Mouse (Mus musculus) heart, embryonic 16.5 days (tissue): ENCODE data around the gene Rap1gap. TPM values are rescaled to one million over a fixed set of nuclear protein-coding genes. Genes with fewer than 3 reads are reported as not detected.

Experiments
- ATAC-seq: fragments of 200-750 bp; cut with Nextera tagmentation; replicated peaks from 2 replicates; pipeline ENCODE4 v1.8.0; 2017; ENCODE audit warnings: moderate number of reproducible peaks; ENCODE audit not compliant: insufficient read depth, low FRiP score; ENCODE audit errors: extremely low read depth
- H3K27ac ChIP-seq: fragments of 300-500 bp; sonication (generic); 2 replicates; pipeline ENCODE4 v1.5.1; 2014; ENCODE audit warnings: mild to moderate bottlenecking, low read length, control low read depth, moderate library complexity
- H3K27me3 ChIP-seq: fragments of 300-500 bp; sonication (generic); 2 replicates; pipeline ENCODE4 v1.6.1; 2014; ENCODE audit warnings: low read length, mixed read lengths; ENCODE audit not compliant: control insufficient read depth, insufficient read depth
- H3K36me3 ChIP-seq: fragments of 300-500 bp; sonication (generic); 2 replicates; pipeline ENCODE4 v1.6.1; 2014; ENCODE audit not compliant: control insufficient read depth, insufficient read depth
- H3K4me1 ChIP-seq: fragments of 300-500 bp; sonication (generic); 2 replicates; pipeline ENCODE4 v1.6.1; 2014; ENCODE audit warnings: low read length, mixed read lengths; ENCODE audit not compliant: control insufficient read depth, insufficient read depth
- H3K4me2 ChIP-seq: fragments of 300-500 bp; sonication (generic); 2 replicates; pipeline ENCODE4 v1.6.1; 2014; ENCODE audit warnings: low read depth, mild to moderate bottlenecking, control low read depth, low read length
- H3K4me3 ChIP-seq: fragments of 300-500 bp; sonication (generic); 2 replicates; pipeline ENCODE4 v1.5.1; 2014; ENCODE audit warnings: mild to moderate bottlenecking, control low read depth, low read length
- H3K9ac ChIP-seq: fragments of 300-500 bp; sonication (generic); 2 replicates; pipeline ENCODE4 v1.6.1; 2014; ENCODE audit warnings: low read length, control low read depth
- H3K9me3 ChIP-seq: fragments of 300-500 bp; sonication (generic); replicated peaks from 2 replicates; pipeline ENCODE4 v1.6.1; 2016; ENCODE audit warnings: low read length; ENCODE audit not compliant: control insufficient read depth
- WGBS: fragments of 180-500 bp; shearing (Covaris S2); extraction: QIAGEN DNeasy Blood & Tissue Kit; methylation state at CpG from one replicate; pipeline ENCODE4 v1.1.7; 2014; 5-methylcytosine and 5-hydroxymethylcytosine counted together
- polyA plus RNA-seq: library from polyadenylated mRNA; unstranded; fragments of >200 nt; fragmentation: Nextera tagmentation; extraction: Ambion mirVana; gene quantifications from 2 replicates; pipeline ENCODE4 v1.2.1, GENCODE M21; 2015

The Rap1gap gene
- 9.7 and 9.8 TPM in 2 replicates for polyA plus RNA-seq

DNA sequence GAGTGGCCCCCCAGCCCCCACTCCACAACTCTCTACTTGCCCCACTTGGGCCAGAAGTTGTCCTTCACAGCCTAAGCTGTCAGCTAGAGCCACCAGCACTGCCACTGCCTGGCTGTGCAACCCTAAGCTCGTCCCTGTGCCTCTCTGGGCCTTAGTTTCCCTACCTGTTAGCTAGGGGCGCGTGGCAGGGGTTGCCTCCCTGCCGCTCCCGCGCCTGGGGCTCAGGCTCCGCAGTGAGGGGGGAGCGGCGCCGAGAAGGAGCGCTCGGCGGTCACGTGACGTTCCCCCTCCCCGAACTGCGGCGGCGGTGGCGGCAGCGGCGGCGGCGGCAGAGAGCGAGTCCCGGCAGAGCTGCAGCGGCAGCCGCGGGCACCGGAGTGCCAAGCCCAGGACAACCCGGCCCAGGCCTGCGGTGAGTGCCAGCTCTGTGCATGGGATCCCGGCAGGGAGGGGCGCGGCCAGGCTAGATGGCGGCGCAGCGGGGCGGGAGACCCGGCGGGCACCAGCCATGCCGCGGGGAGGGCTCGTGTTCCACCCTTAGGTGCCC is at the start of gene Rap1gap:
Gene Rap1gap, plus strand, starts transcription at position 294 of the 547 bp plus-strand sequence.
- H3K4me3 ChIP-seq: peak within 1 kb of the TSS; percentile 58
- under 1% methylated on average over 42 of the region's 44 CpGs for WGBS
- no peaks in the 10 kb centered on the region for H3K36me3 ChIP-seq
- H3K9me3 ChIP-seq: no peaks in the 10 kb centered on the region
- no peak within 1 kb of the TSS for H3K27ac ChIP-seq
- H3K9ac ChIP-seq: peak within 1 kb of the TSS; percentile 63
- ATAC-seq: peak; percentile 42; the same call in 1 of the 2 replicates
- peak within 1 kb of the TSS; percentile 87 for H3K4me2 ChIP-seq
- H3K4me1 ChIP-seq: peaks cover 15% of the 10 kb centered on the region
- H3K27me3 ChIP-seq: peaks cover 34% of the 10 kb centered on the region

- Histone ChIP-seq H3K36me3 (peaks cover 43% of the 10 kb centered on the region), H3K4me3 (no peak overlapping the region), H3K9ac (no peak overlapping the region), H3K4me2 (no peak overlapping the region), H3K4me1 (no peaks in the 10 kb centered on the region), H3K27ac (no peak overlapping the region), H3K9me3 (no peaks in the 10 kb centered on the region), H3K27me3 (no peaks in the 10 kb centered on the region)
- ATAC-seq: no peak
- WGBS: 81% methylated on average over 8 of the region's 8 CpGs
Observed at GRCm38 (mm10) chr4:137622847-137623246, 41.7 kb upstream of the Rap1gap start.

GRCm38 (mm10) chr4:137627476-137628235 is 36.9 kb upstream of the Rap1gap start:
- ATAC-seq: no peak
- 77% methylated on average over 8 of the region's 8 CpGs for WGBS
- Histone ChIP-seq H3K4me3 (no peak overlapping the region), H3K36me3 (peaks cover 33% of the 10 kb centered on the region), H3K4me2 (no peak overlapping the region), H3K4me1 (no peaks in the 10 kb centered on the region), H3K9ac (no peak overlapping the region), H3K27me3 (no peaks in the 10 kb centered on the region), H3K9me3 (no peaks in the 10 kb centered on the region), H3K27ac (no peak overlapping the region)

- WGBS: 92% methylated on average over 6 of the region's 6 CpGs
- Histone ChIP-seq H3K9me3 (no peaks in the 10 kb centered on the region), H3K36me3 (peaks cover 33% of the 10 kb centered on the region), H3K4me2 (no peak overlapping the region), H3K9ac (no peak overlapping the region), H3K4me1 (no peaks in the 10 kb centered on the region), H3K4me3 (no peak overlapping the region), H3K27ac (no peak overlapping the region), H3K27me3 (no peaks in the 10 kb centered on the region)
- ATAC-seq: no peak
Observed at GRCm38 (mm10) chr4:137628400-137628799, 36.1 kb upstream of the Rap1gap start.

DNA sequence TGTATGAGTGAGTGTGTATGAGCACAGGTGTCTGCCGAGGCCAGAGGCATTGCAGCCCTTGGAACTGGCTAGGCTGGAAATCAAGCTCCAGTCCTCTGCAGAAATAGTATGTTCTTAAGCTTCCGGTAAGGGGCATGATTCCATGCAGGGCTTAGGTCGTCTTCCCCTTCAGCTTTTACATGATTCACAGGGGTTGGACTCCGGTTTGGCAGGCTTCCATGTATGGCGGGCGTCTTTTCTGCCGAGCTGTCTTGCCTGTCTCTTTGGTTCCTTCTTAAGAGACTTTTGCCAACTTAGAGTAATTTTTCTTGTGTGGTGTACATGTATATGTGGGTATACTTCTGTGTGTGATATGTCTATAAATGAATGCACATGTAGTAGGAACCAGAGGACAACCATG is 35.2 kb upstream of the Rap1gap start:
- Histone ChIP-seq H3K4me2 (no peak overlapping the region), H3K27me3 (no peaks in the 10 kb centered on the region), H3K4me1 (no peaks in the 10 kb centered on the region), H3K36me3 (peaks cover 35% of the 10 kb centered on the region), H3K27ac (no peak overlapping the region), H3K4me3 (no peak overlapping the region), H3K9ac (no peak overlapping the region), H3K9me3 (no peaks in the 10 kb centered on the region)
- 54% methylated on average over 7 of the region's 7 CpGs for WGBS
- no peak for ATAC-seq

- Histone ChIP-seq H3K4me3 (no peak overlapping the region), H3K4me2 (no peak overlapping the region), H3K27ac (no peak overlapping the region), H3K9me3 (no peaks in the 10 kb centered on the region), H3K27me3 (no peaks in the 10 kb centered on the region), H3K4me1 (no peaks in the 10 kb centered on the region), H3K9ac (no peak overlapping the region), H3K36me3 (peaks cover 34% of the 10 kb centered on the region)
- no peak for ATAC-seq
- WGBS: 80% methylated on average over 2 of the region's 2 CpGs
Observed at GRCm38 (mm10) chr4:137630153-137630552, 34.4 kb upstream of the Rap1gap start.

- Histone ChIP-seq H3K36me3 (peaks cover 39% of the 10 kb centered on the region), H3K9me3 (no peaks in the 10 kb centered on the region), H3K4me3 (no peak overlapping the region), H3K9ac (no peak overlapping the region), H3K4me1 (no peaks in the 10 kb centered on the region), H3K27ac (peak overlapping the region; percentile 28; the same call in 1 of the 2 replicates), H3K4me2 (no peak overlapping the region), H3K27me3 (no peaks in the 10 kb centered on the region)
- 37% methylated on average over 3 of the region's 3 CpGs for WGBS
- peak; percentile 69 for ATAC-seq
Observed at GRCm38 (mm10) chr4:137631596-137631995, 32.9 kb upstream of the Rap1gap start.

GRCm38 (mm10) chr4:137633394-137633793 is 31.1 kb upstream of the Rap1gap start:
- WGBS: 86% methylated on average over 4 of the region's 4 CpGs
- no peaks in the 10 kb centered on the region for H3K27me3 ChIP-seq
- H3K4me2 ChIP-seq: no peak overlapping the region
- no peaks in the 10 kb centered on the region for H3K4me1 ChIP-seq
- no peak overlapping the region for H3K27ac ChIP-seq
- no peak overlapping the region for H3K4me3 ChIP-seq
- ATAC-seq: no peak
- H3K36me3 ChIP-seq: peaks cover 45% of the 10 kb centered on the region
- no peak overlapping the region for H3K9ac ChIP-seq
- no peaks in the 10 kb centered on the region for H3K9me3 ChIP-seq

- Histone ChIP-seq H3K9ac (no peak overlapping the region), H3K27ac (no peak overlapping the region), H3K27me3 (no peaks in the 10 kb centered on the region), H3K9me3 (no peaks in the 10 kb centered on the region), H3K4me2 (no peak overlapping the region), H3K36me3 (peaks cover 69% of the 10 kb centered on the region), H3K4me1 (no peaks in the 10 kb centered on the region), H3K4me3 (no peak overlapping the region)
- WGBS: 91% methylated on average over 3 of the region's 3 CpGs
- ATAC-seq: no peak
Observed at GRCm38 (mm10) chr4:137636597-137636996, 27.9 kb upstream of the Rap1gap start.
